Mouse (Mus musculus): ENCODE data around the gene Them4. TPM values are rescaled to one million over a fixed set of nuclear protein-coding genes. Genes with fewer than 3 reads are reported as not detected.

Gene Them4
- polyA plus RNA-seq (2012; ENCODE audit: low replicate concordance): 0.86 and 1.4 TPM in 2 replicates

DNA sequence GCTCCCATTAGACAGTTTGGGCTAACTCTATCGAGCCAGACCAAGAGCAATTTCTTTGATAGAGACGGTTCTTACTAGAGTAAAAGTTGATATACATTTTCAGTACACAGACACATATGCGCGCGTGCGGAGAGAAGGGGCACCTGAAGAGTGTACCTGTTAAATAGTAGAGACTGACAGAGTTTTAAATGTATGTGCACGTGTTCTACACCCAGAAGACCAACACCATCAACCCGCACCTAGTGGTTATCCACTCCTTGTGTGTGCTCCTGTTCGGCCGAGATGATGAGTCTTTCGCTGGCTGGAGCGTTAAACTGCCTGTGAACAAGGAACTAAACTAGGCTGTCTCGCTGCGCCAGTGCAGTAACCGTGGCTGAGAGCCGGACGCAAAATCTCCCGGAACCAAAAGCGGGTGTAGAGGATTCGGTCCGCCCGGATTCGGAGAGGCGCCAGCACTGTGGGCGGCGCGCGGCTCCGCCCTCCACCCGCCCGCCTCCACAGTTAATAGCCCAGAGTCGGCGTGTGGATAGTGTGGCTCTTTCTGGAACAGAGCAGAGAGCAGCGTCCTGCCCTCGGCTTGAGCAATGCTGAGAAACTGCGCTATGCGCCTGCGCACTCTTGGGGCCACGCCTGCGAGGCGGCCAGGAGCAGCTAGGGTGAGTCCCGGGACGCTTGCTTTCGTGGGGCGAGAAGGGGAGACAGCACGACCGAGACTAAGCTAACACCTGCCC, at the start of gene Them4:
Gene Them4 (plus strand): TSS at position 457 of the 731 bp plus-strand sequence.

DNA sequence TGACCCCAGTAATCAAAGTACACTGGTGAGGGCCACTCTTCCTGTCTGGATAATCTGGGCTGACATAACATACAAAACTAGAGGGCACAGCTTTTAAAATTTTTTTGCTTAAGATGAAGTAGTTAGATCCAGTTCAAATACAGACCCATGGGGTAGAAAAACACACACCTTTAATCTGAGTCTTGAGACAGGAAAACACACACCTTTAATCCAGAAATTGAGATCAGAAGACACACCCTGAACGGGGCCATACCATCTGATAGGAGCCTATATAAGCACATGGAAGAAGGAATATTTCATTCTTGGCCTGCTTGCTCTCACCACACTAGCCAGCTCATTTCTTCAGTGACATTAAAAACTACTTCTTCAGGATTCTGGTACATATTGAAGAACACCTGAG, 46.2 kb upstream of the Them4 start, which contains the start of gene Gm4778:
Gene Gm4778 (plus strand): TSS at position 301 of the 400 bp plus-strand sequence.

DNA sequence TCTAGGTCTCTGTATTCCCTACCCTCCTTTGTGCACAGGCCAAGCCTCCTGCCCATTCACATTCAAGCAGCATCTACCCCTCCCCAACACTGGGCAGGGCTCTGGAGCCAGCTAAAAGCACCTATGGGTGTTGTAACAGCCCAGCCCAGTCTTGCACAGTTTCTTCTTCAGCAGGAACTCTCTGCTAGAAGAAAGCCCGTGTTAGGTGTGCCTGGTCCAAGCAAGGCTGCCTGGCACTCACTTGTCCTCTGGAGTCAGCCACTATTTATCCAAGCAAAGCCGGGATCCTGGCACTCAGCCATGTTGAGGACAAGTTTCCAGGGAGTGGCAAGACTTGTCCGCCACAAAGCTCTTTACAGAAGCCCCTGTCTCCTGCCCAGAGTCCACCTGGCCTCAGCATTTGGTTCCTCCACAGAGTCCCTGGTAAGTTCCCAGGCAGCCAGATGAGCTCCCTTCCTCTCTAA, 32.1 kb downstream of the Them4 start, which contains the start of gene Them5:
Gene Them5 (plus strand): TSS at position 141 of the 464 bp plus-strand sequence.

DNA sequence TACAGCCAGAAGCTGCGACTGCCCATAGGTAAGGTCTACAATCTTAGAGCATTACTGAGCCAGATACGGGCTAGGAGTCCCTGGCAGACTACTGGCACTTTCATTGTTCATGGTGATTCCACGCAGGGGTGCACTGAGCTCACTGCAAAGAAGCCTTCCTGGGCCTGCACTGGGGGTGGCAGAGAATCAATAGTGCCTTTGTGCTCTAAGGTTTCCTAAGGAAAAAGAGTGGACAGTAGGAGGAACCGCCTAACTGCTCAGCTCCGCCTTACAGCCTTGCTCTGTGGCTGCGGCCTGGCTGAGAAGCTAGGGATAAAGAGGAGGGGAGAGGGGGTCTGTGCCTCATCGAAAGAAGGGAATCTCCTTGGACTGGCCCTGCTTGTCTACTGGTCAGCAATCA, 52.2 kb downstream of the Them4 start, which contains the start of gene C2cd4d:
Gene C2cd4d (plus strand): TSS at position 301 of the 400 bp plus-strand sequence.

DNA sequence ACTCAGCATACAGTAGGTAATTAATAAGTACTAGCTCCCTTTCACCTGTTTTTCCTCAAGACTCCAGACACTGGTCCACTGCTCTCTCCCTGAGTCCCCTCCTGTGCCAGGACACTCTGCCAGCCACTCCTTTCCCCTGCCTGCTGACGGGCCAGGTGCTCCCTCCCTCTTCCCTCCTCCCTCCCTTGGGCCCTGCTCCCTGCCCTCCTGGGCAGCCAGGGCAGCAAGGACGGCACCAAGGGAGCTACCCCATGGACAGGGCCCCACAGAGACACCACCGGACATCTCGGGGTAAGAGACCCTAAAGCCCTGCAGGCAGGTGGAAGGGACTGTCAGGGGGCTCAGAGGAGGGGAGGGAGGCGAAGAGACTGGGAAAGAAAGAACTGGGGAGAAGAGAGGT, 62.8 kb downstream of the Them4 start, which contains the start of gene Rorc:
Gene Rorc (plus strand): TSS at position 154 of the 400 bp plus-strand sequence.

Other genes with a start within 250 kb of the Them4 start
- not detected in 2 replicates for gene Gm10697, start 237.4 kb upstream of the Them4 start, polyA plus RNA-seq (2012; ENCODE audit: low replicate concordance)
- gene Gm10696, start 131.9 kb upstream of the Them4 start, polyA plus RNA-seq (2012; ENCODE audit: low replicate concordance): not detected in 2 replicates
- gene Gm5286, start 113.4 kb upstream of the Them4 start, polyA plus RNA-seq (2012; ENCODE audit: low replicate concordance): not detected in 2 replicates
- not detected in 2 replicates for gene Gm4778, start 46.1 kb upstream of the Them4 start, polyA plus RNA-seq (2012; ENCODE audit: low replicate concordance)
- not detected in 2 replicates for gene Them5, start 32.0 kb downstream of the Them4 start, polyA plus RNA-seq (2012; ENCODE audit: low replicate concordance)
- gene C2cd4d, start 52.3 kb downstream of the Them4 start, polyA plus RNA-seq (2012; ENCODE audit: low replicate concordance): not detected in 2 replicates
- gene Rorc, start 62.7 kb downstream of the Them4 start, polyA plus RNA-seq (2012; ENCODE audit: low replicate concordance): 0.68 and 0.74 TPM in 2 replicates
- gene Lingo4, start 88.4 kb downstream of the Them4 start, polyA plus RNA-seq (2012; ENCODE audit: low replicate concordance): 0.57 and 0.94 TPM in 2 replicates
- 2.0 and 2.3 TPM in 2 replicates for gene Tdrkh, start 103.2 kb downstream of the Them4 start, polyA plus RNA-seq (2012; ENCODE audit: low replicate concordance)
- 35.9 and 56.2 TPM in 2 replicates for gene Mrpl9, start 133.2 kb downstream of the Them4 start, polyA plus RNA-seq (2012; ENCODE audit: low replicate concordance)
- gene Oaz3, start 133.8 kb downstream of the Them4 start, polyA plus RNA-seq (2012; ENCODE audit: low replicate concordance): not detected in 2 replicates
- gene Celf3, start 168.2 kb downstream of the Them4 start, polyA plus RNA-seq (2012; ENCODE audit: low replicate concordance): 0.14 and 0.24 TPM in 2 replicates
- gene Riiad1, start 170.3 kb downstream of the Them4 start, polyA plus RNA-seq (2012; ENCODE audit: low replicate concordance): not detected in 2 replicates

Measured in hematopoietic multipotent progenitor cell, adult 10-12 weeks (in vitro differentiated cells).